Mouse (Mus musculus): Measurements from ENCODE around the gene Gimap8.
"Not testable (repeated sequence)": the region's sequence is repeated elsewhere in the genome, so short reads cannot be mapped to it uniquely, and the experiment has no call there.

Gimap8 gene

GRCm38 (mm10) chr6:48678391-48678790 lies 31.4 kb downstream of the Gimap8 start:
- no peak for DNase-seq (ENCODE audit: inconsistent ontology term)

- no peak for DNase-seq (ENCODE audit: inconsistent ontology term)
Measured at GRCm38 (mm10) chr6:48679701-48680100, 32.7 kb downstream of the Gimap8 start.

GRCm38 (mm10) chr6:48680421-48680820 lies 33.4 kb downstream of the Gimap8 start:
- DNase-seq (ENCODE audit: inconsistent ontology term): no peak

GRCm38 (mm10) chr6:48681472-48682090 lies 34.5 kb downstream of the Gimap8 start:
- DNase-seq (ENCODE audit: inconsistent ontology term): no peak

- DNase-seq (ENCODE audit: inconsistent ontology term): no peak
Measured at GRCm38 (mm10) chr6:48682271-48682670, 35.2 kb downstream of the Gimap8 start.

GRCm38 (mm10) chr6:48683263-48683821 lies 36.3 kb downstream of the Gimap8 start:
- not testable (repeated sequence) for DNase-seq (ENCODE audit: inconsistent ontology term)

- no peak for DNase-seq (ENCODE audit: inconsistent ontology term)
Measured at GRCm38 (mm10) chr6:48684319-48684718, 37.3 kb downstream of the Gimap8 start, which contains the start of gene Gimap4. TSS of gene Gimap4 (plus strand) at chr6:48684549.

GRCm38 (mm10) chr6:48684806-48685205 lies 37.8 kb downstream of the Gimap8 start:
- DNase-seq (ENCODE audit: inconsistent ontology term): no peak

- DNase-seq (ENCODE audit: inconsistent ontology term): no peak
Measured at GRCm38 (mm10) chr6:48685251-48685650, 38.2 kb downstream of the Gimap8 start.

GRCm38 (mm10) chr6:48685694-48686665 lies 38.9 kb downstream of the Gimap8 start:
- DNase-seq (ENCODE audit: inconsistent ontology term): peak; percentile 64

- peak; percentile 26 for DNase-seq (ENCODE audit: inconsistent ontology term)
Measured at GRCm38 (mm10) chr6:48687077-48687476, 40.0 kb downstream of the Gimap8 start.

GRCm38 (mm10) chr6:48689320-48689719 lies 42.3 kb downstream of the Gimap8 start:
- DNase-seq (ENCODE audit: inconsistent ontology term): no peak

GRCm38 (mm10) chr6:48692962-48693361 lies 45.9 kb downstream of the Gimap8 start:
- no peak for DNase-seq (ENCODE audit: inconsistent ontology term)

GRCm38 (mm10) chr6:48696830-48697554 lies 50.0 kb downstream of the Gimap8 start:
- no peak for DNase-seq (ENCODE audit: inconsistent ontology term)

- no peak for DNase-seq (ENCODE audit: inconsistent ontology term)
Measured at GRCm38 (mm10) chr6:48697555-48697930, 50.5 kb downstream of the Gimap8 start.

- DNase-seq (ENCODE audit: inconsistent ontology term): no peak
Measured at GRCm38 (mm10) chr6:48698066-48698856, 51.2 kb downstream of the Gimap8 start.

GRCm38 (mm10) chr6:48698888-48699287 lies 51.9 kb downstream of the Gimap8 start:
- no peak for DNase-seq (ENCODE audit: inconsistent ontology term)

- DNase-seq (ENCODE audit: inconsistent ontology term): no peak
Measured at GRCm38 (mm10) chr6:48700251-48701075, 53.4 kb downstream of the Gimap8 start.

GRCm38 (mm10) chr6:48702146-48702545 lies 55.1 kb downstream of the Gimap8 start:
- DNase-seq (ENCODE audit: inconsistent ontology term): no peak

- DNase-seq (ENCODE audit: inconsistent ontology term): no peak
Measured at GRCm38 (mm10) chr6:48702601-48703000, 55.6 kb downstream of the Gimap8 start.

Data from Muller cell, postnatal 12 days (primary cell).